Mouse (Mus musculus) heart, adult 8-10 months (tissue): ENCODE data around the gene Wars2. TPM values are rescaled to one million over a fixed set of nuclear protein-coding genes. Genes with fewer than 3 reads are reported as not detected.

ENCODE experiments used
- DNase-seq: peaks from one replicate; pipeline ENCODE4 v3.0.0; 2022; ENCODE audit warnings: low spot score
- total RNA-seq, 4 experiments: library from RNA; stranded (reverse); gene quantifications; 2 replicates each; pipeline ENCODE4 v1.2.4; 2022

Wars2 gene
- total RNA-seq, 4 experiments from 2014 or later, result 5.6 to 8.7 (median 7.9) TPM

- DNase-seq, result no peak
Observed at GRCm38 (mm10) chr3:99188097-99188496, 47.2 kb downstream of the Wars2 start.

- DNase-seq, result no peak
Observed at GRCm38 (mm10) chr3:99193576-99193975, 52.7 kb downstream of the Wars2 start.

GRCm38 (mm10) chr3:99203331-99203730 lies 62.5 kb downstream of the Wars2 start:
- DNase-seq, result no peak

GRCm38 (mm10) chr3:99208416-99208815 lies 67.5 kb downstream of the Wars2 start:
- DNase-seq, result no peak

- no peak for DNase-seq
Observed at GRCm38 (mm10) chr3:99211105-99211698, 70.3 kb downstream of the Wars2 start.

GRCm38 (mm10) chr3:99227807-99228206 lies 86.9 kb downstream of the Wars2 start:
- DNase-seq, result no peak

GRCm38 (mm10) chr3:99233393-99234318 lies 92.8 kb downstream of the Wars2 start:
- DNase-seq, result peak; percentile 31

GRCm38 (mm10) chr3:99234319-99234869 lies 93.5 kb downstream of the Wars2 start:
- DNase-seq, result no peak

GRCm38 (mm10) chr3:99235116-99235803 lies 94.4 kb downstream of the Wars2 start:
- no peak for DNase-seq

- no peak for DNase-seq
Observed at GRCm38 (mm10) chr3:99235804-99236755, 95.2 kb downstream of the Wars2 start.

- no peak for DNase-seq
Observed at GRCm38 (mm10) chr3:99238691-99239090, 97.8 kb downstream of the Wars2 start.

GRCm38 (mm10) chr3:99239301-99240045 lies 98.6 kb downstream of the Wars2 start:
- no peak for DNase-seq

- DNase-seq, result no peak
Observed at GRCm38 (mm10) chr3:99240213-99240720, 99.4 kb downstream of the Wars2 start, which contains the start of gene Tbx15. TSS of gene Tbx15 (plus strand) at chr3:99240381.

GRCm38 (mm10) chr3:99240811-99241738 lies 100.2 kb downstream of the Wars2 start:
- DNase-seq, result no peak

GRCm38 (mm10) chr3:99242481-99242880 lies 101.6 kb downstream of the Wars2 start:
- no peak for DNase-seq

- DNase-seq, result no peak
Observed at GRCm38 (mm10) chr3:99245341-99245740, 104.5 kb downstream of the Wars2 start.

- no peak for DNase-seq
Observed at GRCm38 (mm10) chr3:99246629-99247028, 105.8 kb downstream of the Wars2 start.

- no peak for DNase-seq
Observed at GRCm38 (mm10) chr3:99247586-99247985, 106.7 kb downstream of the Wars2 start.
